Mouse (Mus musculus): Measurements from ENCODE around the gene Pepd.
A peak's percentile ranks its signal among the peaks of the same experiment; 100 is the strongest.

Gene Pepd

DNA sequence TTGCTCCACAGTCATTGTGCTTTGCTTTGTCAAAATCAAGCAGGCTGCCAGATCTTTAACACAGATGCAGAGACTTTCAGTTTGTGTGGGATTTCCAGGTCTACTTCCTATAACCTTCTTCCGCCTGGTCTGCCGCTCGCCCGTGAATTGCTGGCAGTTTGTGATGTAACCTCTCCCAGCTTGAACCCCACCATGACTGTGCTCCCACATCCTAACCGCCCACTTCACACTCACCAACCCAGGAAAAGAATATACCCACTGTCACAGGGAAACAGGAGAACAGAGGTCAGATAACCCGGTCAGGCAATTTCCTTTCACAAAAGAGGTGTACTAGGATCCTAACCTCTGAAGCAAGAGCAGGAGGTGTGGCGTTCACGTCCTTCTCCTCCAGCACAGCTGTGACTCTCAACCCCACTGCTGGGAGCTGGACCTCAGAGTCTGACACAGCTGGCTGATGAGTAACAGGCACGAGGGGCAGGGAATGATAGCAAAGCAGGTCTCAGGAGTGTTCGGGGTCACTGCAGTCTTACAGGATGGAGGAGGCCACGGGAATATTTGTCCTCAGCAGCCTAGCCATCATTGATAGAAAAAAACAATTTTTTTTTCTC lies 72.5 kb downstream of the Pepd start:
- DNase-seq: no peak

DNA sequence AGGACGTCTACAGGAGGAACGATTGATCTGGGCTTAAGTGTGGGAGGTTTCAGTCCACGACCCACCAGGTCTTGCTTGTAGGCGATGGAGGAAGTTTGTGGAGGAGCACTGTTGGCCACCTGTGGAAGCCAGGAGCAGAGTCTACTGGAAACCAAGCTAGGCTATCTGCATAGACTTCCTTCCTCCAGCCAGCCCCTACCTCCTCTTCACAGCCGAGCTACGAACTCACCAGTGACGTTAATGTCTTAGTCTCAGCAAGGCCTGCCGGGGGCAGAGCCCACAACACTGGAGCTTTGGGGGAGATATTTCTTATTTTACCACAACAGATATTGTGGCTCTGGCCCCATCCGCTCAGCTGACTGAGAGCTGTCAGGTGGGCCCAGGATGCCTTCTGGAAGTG lies 73.0 kb downstream of the Pepd start:
- peak in 1 of 2 experiments; percentile 4 for DNase-seq

DNA sequence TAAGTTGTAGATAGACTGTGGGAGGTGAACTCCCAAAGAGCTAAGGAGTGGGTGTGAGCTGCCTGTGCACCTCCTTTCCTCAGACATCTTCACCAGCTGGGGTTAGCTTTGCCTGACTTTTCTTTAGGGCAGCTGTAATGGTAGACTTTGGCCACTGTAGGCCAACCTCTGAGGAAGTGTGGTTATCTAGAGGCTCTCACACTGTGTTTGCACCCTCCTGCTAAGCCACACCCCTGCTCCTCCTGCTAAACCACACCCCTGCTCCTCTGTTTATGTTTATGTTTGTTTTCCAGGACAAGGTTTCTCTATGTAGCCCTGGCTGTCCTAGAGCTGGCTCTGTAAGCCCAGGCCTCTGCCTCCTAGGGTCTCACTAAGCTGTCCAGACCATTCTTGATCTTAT lies 73.5 kb downstream of the Pepd start:
- peak in 1 of 2 experiments; percentile 1 for DNase-seq

DNA sequence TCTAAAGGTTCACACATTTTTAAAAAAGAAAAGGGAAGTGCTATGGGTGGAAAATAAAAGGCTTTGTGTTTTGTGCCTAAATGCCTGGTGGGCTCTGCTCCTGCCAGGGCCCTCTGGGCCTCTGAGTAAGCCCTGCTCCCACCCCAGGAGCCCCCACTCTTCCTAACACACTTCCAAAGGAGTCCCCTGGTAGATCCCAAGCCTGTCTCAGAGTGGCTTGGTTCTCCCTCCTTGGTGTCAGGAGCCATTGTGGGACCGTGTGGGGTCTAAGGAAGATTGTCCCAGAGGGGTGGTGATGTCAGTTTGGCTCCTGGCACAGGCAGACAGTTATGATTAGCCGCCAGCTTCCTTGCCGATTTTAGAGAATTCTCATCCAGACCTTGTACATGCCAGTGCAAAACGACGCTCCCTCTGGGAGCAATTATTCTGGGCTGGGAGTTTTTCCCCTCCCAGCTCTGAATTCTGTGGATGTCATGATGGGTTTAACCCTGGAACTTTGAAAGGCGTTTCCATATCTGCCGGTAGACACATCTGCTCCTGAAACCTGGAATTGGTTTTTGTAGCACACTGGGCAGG lies 74.5 kb downstream of the Pepd start:
- no peak for DNase-seq

DNA sequence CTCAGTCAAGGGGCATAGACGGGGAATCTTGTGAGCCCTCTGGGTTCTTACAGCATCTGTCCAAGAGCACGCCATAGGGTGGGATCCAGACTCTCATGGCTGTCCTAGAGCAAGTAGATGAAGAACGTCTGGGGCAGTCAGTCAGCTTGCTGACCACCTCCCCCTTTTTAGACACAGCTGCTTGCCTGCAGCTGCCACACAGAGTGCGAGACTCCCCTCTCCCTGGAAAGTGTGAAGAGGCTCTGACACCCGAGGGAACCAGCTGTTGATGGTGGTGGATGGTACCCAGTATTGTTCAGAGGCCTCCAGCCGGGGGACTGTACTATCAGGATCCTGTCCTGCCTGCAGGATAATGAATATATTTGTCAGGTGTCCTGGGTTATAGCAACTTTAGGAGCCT lies 75.1 kb downstream of the Pepd start:
- DNase-seq: no peak

DNA sequence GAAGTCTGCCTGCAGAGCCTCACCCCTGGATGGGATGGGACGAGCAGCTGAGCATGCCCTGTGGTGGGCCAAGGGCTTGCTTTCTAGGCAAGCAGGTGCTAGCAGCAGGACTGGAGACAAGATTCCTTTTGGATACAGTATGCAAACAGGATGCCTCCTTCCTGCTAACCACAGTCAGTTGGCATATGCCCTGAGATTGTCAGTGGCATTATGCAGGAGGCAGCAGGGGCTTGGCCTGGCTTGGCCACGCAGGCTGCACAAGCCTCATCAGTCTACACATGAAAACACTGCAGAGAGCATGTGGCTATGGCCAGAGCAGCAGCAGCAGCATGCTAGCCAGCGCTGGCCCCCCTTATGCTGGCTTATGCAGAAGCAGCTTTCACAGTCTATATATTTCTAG lies 76.3 kb downstream of the Pepd start:
- no peak for DNase-seq

DNA sequence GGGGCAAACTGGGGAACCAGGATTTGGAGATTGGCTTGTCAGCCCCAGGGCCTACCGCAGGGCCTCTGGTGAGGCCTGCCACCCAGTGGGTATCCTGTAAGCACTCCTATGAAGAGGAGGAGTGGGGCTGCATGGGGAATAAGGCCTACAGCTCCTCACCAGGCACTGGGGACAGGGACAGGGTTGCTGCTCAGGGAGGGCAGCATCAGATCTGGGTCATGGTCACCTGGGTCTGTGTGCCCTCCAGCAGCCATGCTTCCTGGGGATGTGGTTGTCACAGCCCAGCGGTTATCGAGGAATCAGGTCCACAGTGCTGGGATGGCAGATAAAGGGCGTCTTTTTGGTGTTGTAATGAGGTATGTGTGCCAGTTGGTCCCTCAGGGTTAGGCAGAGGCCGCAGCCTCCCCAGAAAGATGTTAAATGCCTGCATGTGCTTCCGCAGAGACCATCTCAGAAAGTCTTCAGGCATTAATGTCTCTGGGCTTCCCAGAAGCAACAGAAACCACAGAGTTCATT lies 79.6 kb downstream of the Pepd start:
- DNase-seq: no peak

DNA sequence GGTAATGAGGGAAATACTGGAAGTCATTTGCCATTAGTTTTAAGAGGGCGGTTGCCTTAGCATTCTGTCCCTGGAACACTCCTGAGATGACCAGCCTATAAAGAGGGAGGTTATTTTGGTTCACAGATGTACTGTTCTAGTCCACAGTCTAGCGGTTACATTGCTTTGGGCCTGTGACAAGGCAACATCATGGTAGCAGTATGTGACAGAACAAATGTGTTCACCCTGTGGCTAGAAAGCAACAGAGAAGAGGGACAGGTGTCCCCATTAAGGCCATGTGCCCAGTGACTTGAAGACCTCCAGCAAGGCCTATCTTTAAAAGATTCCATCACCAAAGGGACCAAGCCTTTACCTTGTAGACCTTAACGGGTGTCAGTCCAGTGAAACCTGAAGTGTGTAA lies 80.6 kb downstream of the Pepd start:
- no peak for DNase-seq

DNA sequence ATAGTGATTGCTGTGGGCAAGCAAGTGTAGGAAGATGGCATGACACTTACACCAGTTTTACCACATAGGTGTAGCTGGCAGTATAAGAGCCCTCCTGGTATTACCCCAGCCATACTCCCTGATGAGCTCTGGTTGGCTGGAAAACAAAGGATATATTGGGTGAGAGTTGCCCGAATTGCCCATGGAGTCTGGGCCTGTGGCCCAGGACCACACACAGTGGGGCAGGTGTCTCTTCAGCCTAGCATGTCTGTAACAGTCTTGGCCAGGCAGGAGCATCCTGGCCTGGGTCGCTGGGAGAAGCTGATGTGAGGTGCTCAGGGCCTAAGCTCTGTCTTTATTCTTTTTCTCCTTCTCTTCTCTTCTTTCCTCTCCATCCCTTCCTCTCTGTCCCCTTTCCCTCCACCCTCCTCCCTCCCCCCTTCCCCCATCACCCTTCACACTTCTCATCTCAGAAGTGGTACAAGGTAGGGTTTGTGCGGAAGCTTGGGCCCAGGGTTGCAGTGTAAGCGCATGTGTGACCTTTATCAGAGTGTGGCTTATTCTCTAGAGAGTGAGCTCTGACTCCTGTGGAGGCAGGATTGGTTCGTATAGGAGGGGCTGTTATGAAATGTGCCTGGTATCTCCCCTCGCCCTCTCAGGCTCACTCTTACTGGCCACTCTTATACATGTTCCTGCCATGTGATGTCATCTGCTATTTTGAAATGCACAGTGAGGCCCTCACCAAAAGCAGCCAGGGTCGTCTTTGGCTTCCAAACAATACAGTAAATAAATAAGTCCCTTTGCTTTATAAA lies 83.9 kb downstream of the Pepd start:
- no peak for DNase-seq

DNA sequence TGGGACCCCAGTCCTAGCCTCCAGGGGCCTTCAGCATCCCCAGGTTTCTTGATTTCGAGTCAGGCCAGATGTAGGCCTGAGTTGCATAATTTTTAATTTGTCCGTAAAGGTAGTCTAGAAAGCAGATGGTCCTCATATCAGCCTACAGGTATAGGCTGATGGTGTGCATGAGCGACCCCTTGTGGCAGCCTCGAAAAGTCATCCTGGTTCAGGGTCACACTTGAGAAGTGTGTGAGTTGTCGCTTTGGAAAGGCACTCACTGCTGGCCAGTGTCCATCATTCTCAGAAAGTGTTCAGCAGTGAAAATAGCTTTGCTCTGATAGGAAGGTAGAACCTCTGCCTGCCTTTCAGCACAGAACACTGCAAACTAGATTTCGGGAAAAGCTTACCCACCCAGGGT lies 88.7 kb downstream of the Pepd start:
- peak; percentile 55 to 56 for DNase-seq

DNA sequence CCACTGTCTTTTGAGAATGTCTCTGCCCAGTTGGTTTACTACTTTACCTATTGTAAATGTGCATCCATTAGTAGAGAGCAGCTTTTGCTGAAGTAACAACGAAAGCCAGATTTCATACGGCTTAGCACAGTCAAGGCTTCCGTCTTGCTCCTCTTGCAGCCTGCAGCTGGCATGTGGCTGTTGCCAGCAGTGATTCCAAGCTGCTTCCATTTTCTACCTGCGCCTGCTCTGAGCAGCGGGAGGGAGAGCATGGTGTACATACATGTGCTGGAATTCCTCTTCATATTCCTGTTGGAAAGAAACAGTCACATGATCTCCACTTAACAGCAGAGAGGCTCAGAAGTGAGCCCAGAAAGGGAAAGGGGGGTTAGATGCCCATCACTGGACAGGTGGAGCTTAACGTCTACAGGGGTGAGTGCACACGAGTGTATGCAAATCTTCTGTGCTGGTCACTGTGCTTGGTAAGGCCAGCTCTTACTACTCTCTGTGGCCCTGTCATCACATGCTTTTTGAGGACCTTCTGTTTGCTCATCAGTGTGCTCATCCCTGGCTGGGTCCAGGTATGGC lies 91.1 kb downstream of the Pepd start:
- DNase-seq: no peak

DNA sequence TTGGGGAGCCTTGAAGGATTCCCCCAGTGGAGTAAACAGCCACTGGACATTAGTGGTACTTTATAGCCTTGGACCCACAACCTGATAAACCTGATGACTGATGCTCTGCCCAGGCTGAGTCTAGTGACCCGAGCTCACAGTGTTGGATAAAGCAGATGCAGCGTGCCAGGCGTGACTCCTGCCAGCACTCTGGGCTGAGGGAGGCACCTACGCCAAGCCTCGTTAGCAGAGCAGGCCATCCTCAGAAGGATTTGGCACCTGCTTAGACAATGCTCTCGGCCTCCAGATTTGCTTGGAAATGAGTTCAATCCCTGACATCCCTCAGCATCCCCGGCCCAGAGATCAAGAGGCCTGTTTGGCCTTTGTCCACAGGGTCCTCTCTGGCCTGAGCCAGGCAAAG lies 94.5 kb downstream of the Pepd start:
- no peak for DNase-seq

DNA sequence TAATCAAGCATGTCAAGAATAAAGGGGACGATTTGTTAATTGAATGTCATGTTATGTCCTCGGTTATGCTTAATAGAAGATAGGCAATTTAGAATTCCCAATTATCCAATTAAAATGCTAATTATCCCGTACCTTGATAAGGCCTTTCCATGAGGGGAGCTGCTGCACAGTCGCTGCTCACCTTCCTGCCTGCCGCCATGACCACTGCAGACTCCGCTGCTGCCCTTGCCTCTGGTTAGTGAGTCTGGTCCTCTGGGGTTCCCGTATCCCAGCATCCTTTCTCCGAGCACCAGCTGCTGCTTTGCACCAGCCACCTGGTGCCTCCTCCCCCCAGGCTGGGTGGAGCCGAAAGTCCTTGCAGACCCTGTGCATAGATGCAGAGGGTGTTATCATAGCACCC lies 101.0 kb downstream of the Pepd start:
- no peak for DNase-seq

DNA sequence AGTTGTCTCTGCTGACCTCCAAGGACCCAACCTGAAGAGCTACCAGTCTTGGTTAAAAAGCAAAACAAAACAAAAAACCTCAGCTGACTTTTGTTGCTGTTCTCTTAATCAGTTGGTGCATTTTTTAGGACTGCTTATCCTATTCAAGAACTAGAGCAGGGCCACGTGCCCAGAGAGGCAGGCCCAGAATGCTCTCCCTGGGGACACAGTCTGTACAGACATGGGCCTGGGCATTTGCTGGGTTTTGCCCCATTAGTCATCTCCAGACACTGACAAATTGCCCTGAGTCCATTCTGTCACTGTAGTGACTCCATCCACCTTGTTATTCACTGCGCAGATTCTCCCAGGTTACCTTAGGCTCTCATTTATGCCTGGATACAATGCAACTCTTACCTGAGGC lies 103.1 kb downstream of the Pepd start:
- DNase-seq: no peak

DNA sequence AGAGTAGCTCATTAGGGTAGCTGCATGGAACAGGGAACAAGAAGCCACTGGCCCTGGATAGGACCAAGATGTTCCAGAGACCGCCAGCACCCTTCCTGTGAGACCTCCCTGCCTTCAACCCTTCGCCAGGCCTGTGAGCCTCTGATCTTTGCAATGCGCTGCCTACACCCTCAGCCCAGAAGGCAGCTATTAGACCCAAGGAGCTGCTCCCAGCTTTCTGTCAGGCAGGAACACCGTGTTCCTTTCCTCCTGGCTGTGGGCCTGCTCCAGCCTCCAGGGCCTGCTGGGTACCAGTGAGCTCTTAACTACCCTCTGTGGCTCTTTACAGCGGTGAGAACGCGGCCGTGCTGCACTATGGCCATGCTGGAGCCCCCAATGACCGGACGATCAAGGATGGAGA lies 109.2 kb downstream of the Pepd start:
- no peak for DNase-seq

DNA sequence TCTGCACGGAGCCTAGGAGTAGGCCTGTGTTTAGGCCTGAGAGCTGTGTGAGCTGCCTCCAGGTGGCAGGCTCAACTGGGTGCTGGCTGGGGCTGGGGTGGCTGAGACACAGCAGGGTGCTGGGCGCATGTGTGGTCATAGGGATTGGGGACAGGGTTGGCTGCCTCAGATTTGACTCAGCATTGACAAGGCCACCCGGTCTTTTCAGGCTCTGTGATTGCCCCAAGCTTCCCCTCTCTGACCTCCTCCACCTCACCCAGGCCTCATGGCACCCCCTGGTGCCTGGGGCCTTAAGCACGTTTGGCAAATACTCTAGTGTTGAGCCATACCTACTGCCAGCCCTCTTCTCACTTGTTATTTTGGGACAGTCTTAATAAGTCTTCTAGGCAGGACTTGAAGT lies 111.1 kb downstream of the Pepd start:
- no peak for DNase-seq

DNA sequence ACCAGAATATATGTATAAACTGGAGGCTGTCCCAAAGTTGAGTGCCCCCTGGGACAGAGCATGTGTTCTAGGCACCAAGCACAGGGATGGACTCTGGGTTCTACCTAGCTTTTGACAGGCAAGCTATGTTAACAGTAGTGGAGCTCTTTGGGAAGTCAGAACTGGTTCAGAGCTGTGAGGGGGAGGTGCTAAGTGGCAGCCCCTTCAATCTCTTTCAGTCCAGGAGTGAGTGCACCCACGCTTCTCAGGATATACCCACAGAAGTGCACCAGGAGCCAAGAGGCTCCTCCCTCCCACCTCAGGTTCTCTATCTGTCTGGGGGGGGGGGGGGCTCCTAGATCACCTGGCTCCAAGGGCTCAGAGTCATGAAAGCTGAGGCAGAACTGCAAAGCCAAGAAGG lies 112.2 kb downstream of the Pepd start:
- DNase-seq: no peak

DNA sequence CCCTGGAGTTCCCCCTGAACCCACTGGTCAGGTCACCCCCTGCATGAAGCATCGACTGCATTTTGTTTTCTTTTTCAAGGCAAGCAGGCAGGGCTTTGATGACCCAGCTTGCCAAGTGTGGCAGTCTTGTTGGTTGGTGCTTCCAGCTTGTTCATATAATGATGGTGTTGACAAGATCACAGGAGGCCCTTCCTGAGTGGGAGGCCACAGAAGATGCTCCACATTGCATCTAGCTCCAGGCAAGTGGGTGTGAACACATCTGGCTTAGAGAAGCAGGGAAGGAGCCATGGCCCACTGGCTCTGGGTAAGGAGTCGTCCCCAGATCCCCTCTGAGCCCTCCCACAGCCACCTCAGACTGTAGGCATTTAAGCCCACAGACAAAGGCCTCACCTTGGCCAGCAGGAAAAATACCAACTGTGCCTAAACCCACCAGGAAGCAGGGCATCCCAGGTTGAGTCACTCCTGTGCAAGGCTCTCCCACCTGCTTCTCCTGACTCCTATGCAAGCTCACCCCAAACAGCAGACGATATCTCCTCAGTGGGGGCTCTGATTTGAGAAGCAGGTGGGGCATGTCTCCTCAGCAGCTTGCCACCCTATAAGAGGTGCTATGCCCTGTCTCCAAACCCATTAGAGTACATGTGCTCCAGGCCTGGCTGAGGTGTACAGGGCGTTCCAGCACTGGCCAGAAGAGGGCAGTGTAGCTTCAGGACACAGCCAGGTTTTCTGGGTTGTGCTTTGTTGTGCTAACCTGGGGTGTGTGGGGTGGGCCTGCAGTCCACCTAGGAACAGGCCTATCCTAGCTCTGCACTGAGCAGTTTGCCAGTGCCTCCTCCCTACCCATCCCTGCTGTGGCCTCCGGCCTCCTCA lies 113.5 kb downstream of the Pepd start:
- DNase-seq: peak; percentile 79 to 80

DNA sequence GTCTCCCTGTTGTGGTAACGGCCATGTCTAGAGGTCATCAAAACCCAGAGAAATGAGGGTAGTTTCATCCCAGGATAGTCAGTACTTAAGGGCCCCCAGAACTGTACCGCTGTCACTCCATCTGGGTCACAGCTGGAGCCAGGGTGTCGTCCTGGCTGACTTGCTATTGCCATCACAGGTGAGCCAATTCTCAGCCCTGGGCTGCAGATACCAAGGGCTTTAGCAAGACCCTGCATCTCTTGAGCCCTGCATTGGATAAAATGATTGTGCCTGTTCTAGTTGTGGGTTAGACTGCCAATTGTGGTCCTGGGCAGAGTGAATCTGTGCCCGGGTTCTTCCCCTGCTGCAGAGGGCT lies 114.1 kb downstream of the Pepd start:
- no peak for DNase-seq

DNA sequence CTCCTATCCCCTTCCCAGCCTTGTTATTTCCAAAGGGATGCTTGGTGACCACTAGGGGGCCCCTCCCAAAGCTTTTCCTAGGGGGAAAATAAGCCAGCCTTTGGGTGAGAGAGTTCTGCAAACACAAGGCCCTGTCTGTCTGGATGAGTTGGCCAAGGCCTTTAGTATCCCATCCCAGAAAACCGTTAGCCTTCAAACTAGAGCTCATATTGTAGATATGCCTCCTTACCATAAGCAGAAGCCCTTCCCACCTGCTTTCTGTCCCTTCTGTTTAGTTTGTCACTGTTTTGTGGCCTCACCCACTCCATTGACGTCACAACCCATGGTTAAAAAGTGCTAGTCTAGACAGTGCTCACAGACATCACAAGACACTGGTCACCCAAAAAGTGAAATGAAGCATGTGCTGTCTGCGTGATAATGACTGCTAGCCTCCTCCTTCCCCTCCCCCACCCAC lies 114.7 kb downstream of the Pepd start:
- DNase-seq: no peak

DNA sequence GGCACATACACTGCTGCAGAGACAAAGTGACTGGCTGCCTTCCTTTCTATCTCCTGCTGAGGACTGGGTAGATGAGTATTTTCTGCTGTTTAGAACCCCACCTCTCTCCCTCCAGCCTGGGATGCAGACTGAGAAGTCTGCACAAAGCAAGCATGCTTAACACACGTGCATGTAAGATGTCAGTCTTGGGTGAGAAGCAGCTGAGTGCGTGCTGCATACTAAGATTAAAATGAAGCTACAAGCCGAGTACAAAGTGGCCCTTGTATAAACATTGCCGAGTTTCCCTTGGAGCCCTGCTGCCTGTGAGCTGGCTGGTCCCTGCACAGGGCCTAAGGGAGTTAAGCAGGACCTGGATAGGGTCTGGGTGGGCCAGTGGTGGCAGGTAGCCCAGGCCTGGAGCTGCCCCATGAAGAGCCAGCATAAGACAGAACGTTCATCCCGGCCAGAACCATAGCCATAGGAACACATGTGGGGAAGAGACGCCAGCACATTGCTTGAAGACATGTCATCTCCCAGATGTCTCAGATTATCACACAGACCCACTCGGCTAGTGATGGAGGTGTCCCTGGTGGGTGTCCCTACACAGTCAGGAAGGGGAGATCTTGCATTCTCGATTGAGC lies 115.7 kb downstream of the Pepd start:
- no peak for DNase-seq

DNA sequence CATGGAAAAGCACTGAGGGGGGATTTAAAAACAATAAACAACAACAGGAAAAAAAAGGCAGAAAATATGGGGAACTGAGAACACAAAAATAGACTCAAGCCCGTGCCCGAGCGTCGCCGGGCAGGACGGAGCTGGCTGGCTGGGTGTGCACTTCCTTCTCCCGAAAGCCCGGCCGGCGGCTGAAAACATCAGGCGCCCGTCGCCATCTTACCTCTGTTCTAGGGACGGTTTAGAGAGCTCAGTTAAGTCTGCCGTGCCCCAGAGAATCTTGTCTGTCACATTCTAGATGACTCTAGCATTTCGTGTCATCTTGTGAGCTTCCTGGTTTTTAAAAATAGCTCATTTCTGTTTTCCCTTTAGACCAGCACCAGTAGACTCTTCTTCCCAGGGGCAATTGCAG lies 116.4 kb downstream of the Pepd start:
- peak in 1 of 2 experiments; percentile 9 for DNase-seq
